Mouse (Mus musculus) midbrain, embryonic 11.5 days (tissue): ENCODE measurements at regions not wholly inside any gene's neighbourhood (a gene's known extent, or its start where the extent isn't known, plus 50 kb on each side); places are given as distances from the start of the nearest gene placed in this dataset.
A peak's percentile ranks its signal among the peaks of the same experiment; 100 is the strongest.
"Not testable (repeated sequence)": the region's sequence is repeated elsewhere in the genome, so short reads cannot be mapped to it uniquely, and the experiment has no call there.

Experiments
- ATAC-seq: fragments of 200-750 bp; cut with Nextera tagmentation; 2 replicates; pipeline ENCODE4 v1.8.0; 2017; ENCODE audit warnings: moderate TSS enrichment, moderate library complexity; ENCODE audit not compliant: low FRiP score
- DNase-seq: peaks from one replicate; pipeline ENCODE4 v3.0.0; 2015; ENCODE audit warnings: low spot score; ENCODE audit errors: missing footprints
- H3K27ac ChIP-seq: fragments of 300-500 bp; sonication (generic); 2 replicates; pipeline ENCODE4 v1.5.1; 2014; ENCODE audit warnings: low read depth, low read length
- H3K27me3 ChIP-seq: fragments of 300-500 bp; sonication (generic); 2 replicates; pipeline ENCODE4 v1.6.1; 2014; ENCODE audit warnings: mild to moderate bottlenecking, low read length, moderate library complexity, mixed read lengths; ENCODE audit not compliant: control insufficient read depth, insufficient read depth
- H3K36me3 ChIP-seq: fragments of 300-500 bp; sonication (generic); 2 replicates; pipeline ENCODE4 v1.6.1; 2014; ENCODE audit warnings: mild to moderate bottlenecking, low read length, moderate library complexity, mixed read lengths; ENCODE audit not compliant: control insufficient read depth, insufficient read depth
- H3K4me1 ChIP-seq: fragments of 300-500 bp; sonication (generic); 2 replicates; pipeline ENCODE4 v1.6.1; 2014; ENCODE audit warnings: low read length; ENCODE audit not compliant: control insufficient read depth, insufficient read depth
- H3K4me2 ChIP-seq: fragments of 300-500 bp; sonication (generic); 2 replicates; pipeline ENCODE4 v1.6.1; 2014; ENCODE audit warnings: mild to moderate bottlenecking, moderate library complexity
- H3K4me3 ChIP-seq: fragments of 300-500 bp; sonication (generic); 2 replicates; pipeline ENCODE4 v1.5.1; 2014; ENCODE audit warnings: low read depth, low read length
- H3K9ac ChIP-seq: fragments of 300-500 bp; sonication (generic); 2 replicates; pipeline ENCODE4 v1.6.1; 2014; ENCODE audit warnings: low read length
- H3K9me3 ChIP-seq: fragments of 300-500 bp; sonication (generic); 2 replicates; pipeline ENCODE4 v1.6.1; 2016; ENCODE audit warnings: low read length; ENCODE audit not compliant: control insufficient read depth
- WGBS: fragments of 180-500 bp; shearing (Covaris S2); extraction: QIAGEN DNeasy Blood & Tissue Kit; methylation state at CpG from one replicate; pipeline ENCODE4 v1.1.7; 2014; 5-methylcytosine and 5-hydroxymethylcytosine counted together

DNA sequence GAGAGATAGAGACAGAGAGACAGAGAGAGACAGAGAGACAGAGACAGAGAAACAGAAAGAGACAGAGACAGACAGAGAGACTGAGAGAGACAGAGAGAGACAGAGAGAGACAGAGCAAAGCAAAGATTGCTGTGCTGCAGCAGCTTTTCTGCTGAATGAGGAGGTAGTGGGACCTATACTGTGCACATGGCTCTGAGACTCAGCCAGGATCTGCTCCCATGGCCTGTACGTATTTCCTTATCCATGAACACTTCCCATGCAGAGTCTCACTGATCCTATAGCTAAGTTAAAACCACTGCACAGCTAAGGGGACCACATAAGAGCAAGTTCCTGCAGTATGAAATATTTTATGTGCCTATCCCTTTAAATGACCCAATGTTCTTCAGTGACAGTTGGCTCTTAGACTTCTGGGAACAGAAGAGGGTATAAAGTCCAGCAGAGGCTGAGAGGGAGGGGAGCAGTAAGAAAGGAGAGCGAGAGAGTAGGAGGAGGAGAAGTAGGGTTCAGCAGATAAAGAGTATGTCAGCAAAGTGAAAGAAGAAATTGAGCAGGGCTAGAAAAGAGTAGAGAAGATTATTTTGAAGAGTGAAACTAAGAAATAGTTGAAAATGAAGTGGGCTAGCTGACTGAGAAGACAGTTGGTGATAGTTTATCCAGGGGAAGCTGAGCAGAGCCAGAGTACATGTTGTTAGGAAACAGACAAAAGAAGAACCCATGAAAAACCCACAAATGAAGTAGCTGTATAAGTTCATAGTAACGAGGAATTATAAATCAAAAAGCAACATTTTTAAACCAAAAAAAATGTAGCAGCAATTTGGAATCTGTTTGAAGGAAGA, 61.4 kb upstream of the Ptger2 start:
- 81% methylated on average over 3 of the region's 3 CpGs for WGBS
- not testable (repeated sequence) for H3K27ac ChIP-seq, H3K4me1 ChIP-seq, ATAC-seq, H3K4me3 ChIP-seq, H3K9ac ChIP-seq, H3K27me3 ChIP-seq, DNase-seq, H3K9me3 ChIP-seq, H3K4me2 ChIP-seq, H3K36me3 ChIP-seq

DNA sequence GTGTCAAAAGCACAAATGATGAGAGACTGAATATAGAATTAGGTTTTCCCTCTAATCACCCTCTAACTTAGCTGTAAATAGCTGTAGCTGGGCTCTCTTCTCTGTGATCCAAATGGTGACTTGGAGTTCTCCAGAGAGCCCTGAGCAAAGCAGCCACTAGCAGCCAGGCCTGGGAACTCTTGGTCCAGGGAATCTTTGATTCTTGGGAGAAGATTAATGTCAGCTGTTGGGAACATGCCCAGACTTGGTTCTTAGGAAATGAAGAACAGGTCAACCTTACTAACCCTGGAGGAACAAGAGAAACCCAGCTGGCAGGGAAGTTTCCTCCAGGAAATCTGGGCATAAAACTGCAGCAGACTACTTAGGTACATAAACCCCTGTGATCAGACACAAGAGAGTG, 62.6 kb upstream of the Ptgdr start:
- not testable (repeated sequence) for H3K27ac ChIP-seq, ATAC-seq, H3K36me3 ChIP-seq, H3K27me3 ChIP-seq, H3K9ac ChIP-seq, H3K4me1 ChIP-seq, H3K4me3 ChIP-seq, H3K9me3 ChIP-seq, H3K4me2 ChIP-seq
- peak; percentile 56 for DNase-seq

DNA sequence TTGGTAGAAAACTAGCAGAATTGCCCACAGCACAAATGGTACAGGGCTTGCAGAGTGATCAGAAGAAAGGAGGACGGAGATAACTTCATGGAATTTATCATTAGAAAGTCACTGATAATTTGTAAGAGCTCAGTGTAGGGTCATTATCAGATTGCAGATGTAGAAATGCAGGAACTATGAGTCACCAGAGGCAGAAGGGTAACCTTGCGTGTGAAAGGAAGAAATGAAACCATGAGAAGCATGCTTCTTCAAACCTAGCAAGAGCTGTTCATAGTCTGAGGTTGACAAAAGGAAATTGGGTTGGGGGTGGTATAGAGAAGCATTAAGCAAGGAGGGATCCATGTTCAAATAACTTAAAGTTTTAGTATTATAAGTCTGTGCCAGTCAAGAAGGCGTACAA, 60.2 kb upstream of the Ptgdr start:
- H3K4me1 ChIP-seq: no peaks in the 10 kb centered on the region
- H3K4me3 ChIP-seq: no peak overlapping the region
- no peaks in the 10 kb centered on the region for H3K9me3 ChIP-seq
- peak; percentile 49 for DNase-seq
- H3K4me2 ChIP-seq: no peak overlapping the region
- no peaks in the 10 kb centered on the region for H3K36me3 ChIP-seq
- no peak for ATAC-seq
- WGBS: 90% methylated on average over 3 of the region's 3 CpGs
- no peak overlapping the region for H3K27ac ChIP-seq
- no peak overlapping the region for H3K9ac ChIP-seq
- no peaks in the 10 kb centered on the region for H3K27me3 ChIP-seq

DNA sequence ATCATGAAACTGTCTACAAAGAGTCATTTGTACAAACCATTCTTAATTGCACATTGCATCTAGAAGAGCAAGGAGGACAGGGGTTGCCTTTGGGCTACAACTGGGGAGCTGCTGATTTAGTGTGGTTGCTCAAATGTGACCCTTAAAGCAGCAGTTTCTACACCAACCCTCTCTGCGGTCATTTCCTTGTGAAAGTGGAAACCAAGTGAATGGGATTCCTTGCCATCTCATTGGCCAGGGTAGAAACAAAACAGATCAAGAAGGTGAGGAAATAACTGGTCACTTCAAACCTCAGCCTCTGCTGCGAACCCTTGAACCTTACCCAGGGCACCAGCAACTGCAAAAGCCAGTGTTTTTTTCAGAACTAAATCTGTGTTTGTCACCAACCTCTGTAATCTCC, 56.5 kb upstream of the Ptgdr start:
- Histone ChIP-seq H3K27ac (no peak overlapping the region), H3K36me3 (no peaks in the 10 kb centered on the region), H3K9me3 (no peaks in the 10 kb centered on the region), H3K4me1 (no peaks in the 10 kb centered on the region), H3K27me3 (no peaks in the 10 kb centered on the region), H3K4me2 (no peak overlapping the region), H3K9ac (no peak overlapping the region), H3K4me3 (no peak overlapping the region)
- DNase-seq: no peak
- ATAC-seq: no peak
- 85% methylated on average over 2 of the region's 2 CpGs for WGBS

DNA sequence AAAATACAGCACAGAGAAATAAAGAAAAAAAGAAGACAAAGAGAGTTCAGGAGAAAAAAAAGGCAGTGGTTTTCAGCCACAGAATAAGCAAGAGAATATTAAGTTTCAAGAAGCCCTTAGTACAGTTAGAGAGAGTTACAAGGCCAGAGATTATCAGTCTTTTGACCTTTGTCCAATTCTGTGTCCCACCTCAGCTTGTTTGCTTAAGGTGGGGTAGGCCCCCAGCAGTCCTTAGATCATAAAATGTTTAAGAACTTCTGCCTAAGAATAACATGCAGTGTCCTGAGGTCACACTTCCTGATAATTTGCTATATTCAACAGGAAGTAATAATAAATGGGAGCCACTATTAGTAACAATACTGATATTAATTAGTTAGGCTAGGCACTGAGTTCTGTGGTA, 53.6 kb upstream of the Ptgdr start:
- DNase-seq: no peak
- H3K36me3 ChIP-seq: no peaks in the 10 kb centered on the region
- H3K4me1 ChIP-seq: no peaks in the 10 kb centered on the region
- ATAC-seq: no peak
- H3K27ac ChIP-seq: no peak overlapping the region
- H3K9me3 ChIP-seq: no peaks in the 10 kb centered on the region
- H3K27me3 ChIP-seq: no peaks in the 10 kb centered on the region
- H3K4me2 ChIP-seq: no peak overlapping the region
- no peak overlapping the region for H3K9ac ChIP-seq
- H3K4me3 ChIP-seq: no peak overlapping the region
